Mouse (Mus musculus): Measurements from ENCODE around the gene Gm29797.

DNA sequence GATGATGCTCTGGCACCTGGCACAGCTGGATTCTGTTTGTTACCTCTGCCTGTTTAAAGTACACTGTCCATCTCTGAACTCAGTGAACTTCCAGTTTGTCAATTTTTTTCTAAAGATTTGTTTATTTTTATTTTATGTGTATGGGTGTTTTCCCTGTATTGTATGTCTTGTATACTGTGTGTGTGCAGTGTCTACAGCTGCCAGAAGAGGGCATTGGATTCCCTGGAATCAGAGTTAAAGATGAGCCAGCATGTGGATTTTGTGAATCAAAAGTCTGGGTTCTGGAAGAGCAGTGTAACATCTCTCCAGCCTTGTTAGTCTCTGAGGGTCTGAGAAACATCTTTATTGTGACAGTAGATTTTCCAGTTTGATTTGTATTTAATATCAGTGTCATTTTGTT, 33.4 kb upstream of the Gm29797 start:
- TF ChIP-seq TAL1 (IDR thresholded peaks at IDR 0.05; ENCODE audit: low read length) (no peak), GATA1 (IDR thresholded peaks at IDR 0.05; ENCODE audit: low read length) (no peak)
